Mouse (Mus musculus): ENCODE results near the gene Rbbp4.

GRCm38 (mm10) chr4:129286001-129286682, 49.0 kb downstream of the Rbbp4 start:
- TF ChIP-seq POLR2A (IDR thresholded peaks at IDR 0.05; ENCODE audit: extremely low read depth, insufficient read depth, low read length), result no peak
- TF ChIP-seq CTCF (IDR thresholded peaks at IDR 0.05; ENCODE audit: extremely low read depth, insufficient read depth, low read length), result no peak
